Mouse (Mus musculus) liver, adult 2 months (tissue): ENCODE data around the gene St5. TPM values are rescaled to one million over a fixed set of nuclear protein-coding genes. Genes with fewer than 3 reads are reported as not detected.

Experiments used
- DNase-seq: peaks from one replicate; pipeline ENCODE4 v3.0.0-alpha.2; 2011; ENCODE audit warnings: low read depth, low spot score; ENCODE audit errors: extremely low read depth
- H3K27ac ChIP-seq: fragments of 200-500 bp; replicated peaks from 2 replicates; pipeline ENCODE4 v1.5.1; 2012; ENCODE audit warnings: low read depth, mild to moderate bottlenecking, control low read depth, inconsistent platforms, low read length; ENCODE audit not compliant: insufficient read depth
- H3K27me3 ChIP-seq: fragments of 200-500 bp; 2 replicates; pipeline ENCODE4 v1.6.1; 2012; ENCODE audit warnings: mild to moderate bottlenecking, moderate library complexity, low read length, inconsistent platforms; ENCODE audit not compliant: control insufficient read depth, insufficient read depth
- H3K36me3 ChIP-seq: fragments of 200-500 bp; 2 replicates; pipeline ENCODE4 v1.6.1; 2012; ENCODE audit warnings: low read length, inconsistent platforms; ENCODE audit not compliant: control insufficient read depth, insufficient read depth
- H3K4me1 ChIP-seq: fragments of 200-500 bp; 2 replicates; pipeline ENCODE4 v1.6.1; 2011; ENCODE audit warnings: low read length; ENCODE audit not compliant: control insufficient read depth, insufficient read depth
- H3K4me3 ChIP-seq: fragments of 200-500 bp; 2 replicates; pipeline ENCODE4 v1.5.1; 2011; ENCODE audit warnings: low read depth, mild to moderate bottlenecking, control low read depth, low read length, moderate library complexity; ENCODE audit not compliant: insufficient read depth
- H3K79me2 ChIP-seq: fragments of 200-500 bp; 2 replicates; pipeline ENCODE4 v1.6.1; 2012; ENCODE audit warnings: inconsistent platforms, mild to moderate bottlenecking, low read length, moderate library complexity; ENCODE audit not compliant: control insufficient read depth, insufficient read depth
- H3K9ac ChIP-seq: fragments of 200-500 bp; 2 replicates; pipeline ENCODE4 v1.6.1; 2012; ENCODE audit warnings: low read depth, mild to moderate bottlenecking, control low read depth, inconsistent platforms, low read length
- CTCF ChIP-seq: fragments of 200-500 bp; IDR thresholded peaks from 2 replicates; pipeline ENCODE4 v1.5.1; 2011; ENCODE audit warnings: low read depth, low read length, control low read depth
- POLR2A ChIP-seq: fragments of 200-500 bp; IDR thresholded peaks from 2 replicates; pipeline ENCODE4 v1.6.1; 2011; ENCODE audit warnings: low read length, control low read depth; ENCODE audit not compliant: insufficient read depth; ENCODE audit errors: extremely low read depth
- WGBS: fragments of 180-500 bp; shearing (Covaris S2); methylation state at CpG from one replicate; pipeline ENCODE4 v1.1.7; 2018; 5-methylcytosine and 5-hydroxymethylcytosine counted together
- polyA plus RNA-seq: library from polyadenylated mRNA; depleted of rRNA; stranded (reverse); fragments of >200 nt; gene quantifications from 2 replicates; pipeline ENCODE4 v1.2.3, GENCODE M21; 2012; rRNA removed
- total RNA-seq: library from RNA; depleted of rRNA; stranded (reverse); fragments of >200 nt; gene quantifications from 2 replicates; pipeline ENCODE4 v1.2.3, GENCODE M21; 2014; rRNA removed

St5 gene
- 8.3 and 22.6 TPM in 2 replicates for total RNA-seq
- 36.4 and 44.1 TPM in 2 replicates for polyA plus RNA-seq

- peaks cover 7% of the 10 kb centered on the region; the same call in 1 of the 2 replicates for H3K4me1 ChIP-seq
- H3K9ac ChIP-seq = peak within 1 kb of the TSS; percentile 83
- H3K36me3 ChIP-seq = peaks cover 7% of the 10 kb centered on the region
- H3K27me3 ChIP-seq = no peaks in the 10 kb centered on the region
- 2% methylated on average over 61 of the region's 61 CpGs for WGBS
- no peak for TF ChIP-seq CTCF
- peak; percentile 80 for TF ChIP-seq POLR2A
- peak within 1 kb of the TSS; percentile 73 for H3K4me3 ChIP-seq
- H3K27ac ChIP-seq = peak within 1 kb of the TSS; percentile 66
- no peaks in the 10 kb centered on the region for H3K79me2 ChIP-seq
- DNase-seq = peak; percentile 79
Measured at GRCm38 (mm10) chr7:109703190-109704015, at the start of gene St5, which contains the start of gene Akip1. Gene St5, minus strand, starts transcription at chr7:109703605. Gene Akip1, plus strand, starts transcription at chr7:109703690.

DNA sequence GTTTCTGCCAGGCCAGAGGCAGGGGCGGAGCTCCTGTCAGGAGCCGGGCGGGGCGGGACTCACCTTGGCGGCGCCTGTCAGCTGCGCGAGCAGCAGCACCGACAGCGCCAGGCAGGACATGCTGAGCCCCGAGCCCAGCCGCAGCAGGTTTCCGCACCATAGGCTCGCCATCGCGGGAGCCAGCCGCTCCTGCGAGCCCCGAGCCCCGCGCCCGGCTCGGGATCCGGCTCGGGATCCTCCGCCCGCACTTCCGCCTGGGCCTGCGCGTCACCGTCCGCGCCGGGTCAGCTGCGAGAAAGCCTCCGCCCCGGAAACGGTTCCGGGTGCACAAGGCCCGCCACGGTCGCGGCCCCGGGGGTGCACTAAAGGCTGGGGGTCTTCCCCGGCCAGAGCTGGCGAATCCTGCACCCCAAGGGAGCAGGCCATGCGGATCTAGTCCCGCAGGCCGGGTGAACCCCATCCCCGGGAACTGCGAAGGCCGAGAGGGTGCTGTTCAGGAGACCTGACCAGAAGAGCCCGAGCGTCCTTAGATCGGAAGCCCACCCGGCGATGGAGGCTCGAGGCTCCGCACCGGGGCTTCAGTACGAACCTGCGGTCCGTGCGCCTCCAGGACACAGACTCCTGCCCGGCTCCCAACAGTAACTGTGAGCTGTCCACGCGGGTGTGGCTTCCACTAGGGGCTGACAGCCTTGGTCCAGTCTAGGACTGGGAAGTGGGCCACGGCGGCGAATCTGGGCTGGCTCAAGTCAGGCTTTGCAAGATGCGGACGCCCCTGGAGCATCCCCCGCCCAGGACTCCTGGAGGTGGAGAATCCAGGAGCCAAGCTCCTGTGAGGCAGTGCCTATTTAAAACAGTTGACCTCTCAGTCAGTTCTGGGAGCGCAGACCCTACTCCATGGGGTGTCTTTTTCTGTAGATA lies 48.9 kb upstream of the St5 start, which contains the start of gene Tmem9b:
Tmem9b (minus strand) TSS at position 868 of the 918 bp plus-strand sequence.
- TF ChIP-seq CTCF (0 out of 2 replicates have a peak, but pooled peaks have one; percentile 25), POLR2A (0 out of 2 replicates have a peak, but pooled peaks have one; percentile 41)
- peaks cover 7% of the 10 kb centered on the region; the same call in 1 of the 2 replicates for H3K4me1 ChIP-seq
- no peaks in the 10 kb centered on the region for H3K27me3 ChIP-seq
- peak within 1 kb of the TSS; percentile 93 for H3K27ac ChIP-seq
- 1% methylated on average over 74 of the region's 74 CpGs for WGBS
- DNase-seq = peak; percentile 49
- H3K36me3 ChIP-seq = peaks cover 2% of the 10 kb centered on the region; the same call in 1 of the 2 replicates
- H3K4me3 ChIP-seq = peak within 1 kb of the TSS; percentile 88
- H3K79me2 ChIP-seq = no peaks in the 10 kb centered on the region; the same call in 1 of the 2 replicates
- peak within 1 kb of the TSS; percentile 96 for H3K9ac ChIP-seq

DNA sequence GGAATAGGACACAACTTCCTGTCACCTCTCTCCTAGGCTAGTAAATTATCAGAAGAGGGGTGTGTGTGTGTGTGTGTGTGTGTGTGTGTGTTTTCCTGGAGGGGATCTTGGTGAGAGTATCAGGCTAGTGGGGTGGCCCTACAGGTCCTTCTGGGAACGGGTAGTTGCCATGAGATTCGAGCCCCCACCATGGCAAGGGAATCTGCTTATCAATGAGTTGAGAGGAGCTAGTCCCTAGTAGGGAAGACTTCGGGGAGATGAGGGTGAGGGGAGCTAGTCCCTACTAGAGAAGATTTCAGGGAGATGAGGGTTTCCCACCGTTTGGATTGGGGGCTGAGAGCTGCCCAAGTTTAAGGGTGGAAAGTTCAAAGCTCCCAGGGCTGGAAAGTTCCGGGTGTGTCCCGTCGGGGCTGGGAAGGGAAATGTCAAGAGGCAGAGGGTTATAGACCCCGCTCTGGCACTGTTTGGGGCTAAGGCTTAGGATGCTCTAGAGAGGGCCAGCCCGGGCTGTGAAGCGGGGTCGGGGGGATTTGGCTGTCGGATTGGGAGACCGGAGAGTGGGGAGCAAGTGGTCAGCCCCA lies 48.1 kb upstream of the St5 start:
- DNase-seq = no peak
- Histone ChIP-seq H3K4me1 (peaks cover 7% of the 10 kb centered on the region; the same call in 1 of the 2 replicates), H3K79me2 (no peaks in the 10 kb centered on the region; the same call in 1 of the 2 replicates), H3K4me3 (peak overlapping the region; percentile 88), H3K36me3 (peaks cover 2% of the 10 kb centered on the region; the same call in 1 of the 2 replicates), H3K27ac (peak overlapping the region; percentile 93), H3K27me3 (no peaks in the 10 kb centered on the region), H3K9ac (peak overlapping the region; percentile 96)
- 3% methylated on average over 13 of the region's 13 CpGs for WGBS
- TF ChIP-seq CTCF = no peak
- no peak for TF ChIP-seq POLR2A

DNA sequence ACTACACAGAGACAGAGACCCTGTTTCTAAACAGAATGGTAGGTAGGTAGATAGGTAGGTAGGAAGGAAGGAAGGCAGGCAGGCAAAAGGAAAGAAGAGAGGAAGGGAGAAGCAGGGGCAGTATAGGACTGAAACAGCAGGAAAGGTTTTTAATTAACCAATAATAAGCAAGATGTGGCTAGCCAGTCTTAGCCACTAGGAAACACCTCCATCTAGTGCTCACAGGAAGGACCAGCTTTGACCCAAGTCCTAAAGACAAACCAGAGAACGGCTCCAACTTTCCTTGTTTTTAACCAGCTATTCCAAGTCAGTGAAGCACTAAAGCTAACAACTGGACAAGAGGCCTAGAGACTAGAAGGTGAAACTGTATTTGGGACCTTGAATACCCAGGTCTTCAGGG lies 44.3 kb upstream of the St5 start:
- 67% methylated on average over 1 of the region's 1 CpGs for WGBS
- no peak overlapping the region for H3K4me3 ChIP-seq
- DNase-seq = no peak

GRCm38 (mm10) chr7:109741703-109742102 lies 38.3 kb upstream of the St5 start:
- no peak for DNase-seq
- no peak for TF ChIP-seq POLR2A
- no peak for TF ChIP-seq CTCF
- no peaks in the 10 kb centered on the region for H3K4me1 ChIP-seq
- no peak overlapping the region for H3K27ac ChIP-seq
- 88% methylated on average over 4 of the region's 4 CpGs for WGBS
- H3K27me3 ChIP-seq = no peaks in the 10 kb centered on the region
- H3K79me2 ChIP-seq = no peaks in the 10 kb centered on the region
- no peak overlapping the region for H3K9ac ChIP-seq
- H3K4me3 ChIP-seq = no peak overlapping the region
- peaks cover 59% of the 10 kb centered on the region for H3K36me3 ChIP-seq

More for the DNA sequence above, 44.3 kb upstream of the St5 start:
- Histone ChIP-seq H3K9ac (no peak overlapping the region), H3K4me1 (peaks cover 7% of the 10 kb centered on the region; the same call in 1 of the 2 replicates), H3K27ac (no peak overlapping the region), H3K27me3 (no peaks in the 10 kb centered on the region), H3K36me3 (peaks cover 19% of the 10 kb centered on the region), H3K79me2 (no peaks in the 10 kb centered on the region; the same call in 1 of the 2 replicates)
- TF ChIP-seq CTCF (no peak), POLR2A (no peak)
